Mouse (Mus musculus) stomach, postnatal 0 days (tissue): ENCODE data around the gene Llph.

Experiments used
- CTCF ChIP-seq: IDR thresholded peaks from 2 replicates; pipeline ENCODE4 v1.5.1; 2016; ENCODE audit warnings: antibody characterized with exemption, low read depth, mild to moderate bottlenecking, moderate library complexity
- EP300 ChIP-seq: optimal IDR thresholded peaks from 2 replicates; pipeline ENCODE3; 2016; ENCODE audit warnings: antibody characterized with exemption

DNA sequence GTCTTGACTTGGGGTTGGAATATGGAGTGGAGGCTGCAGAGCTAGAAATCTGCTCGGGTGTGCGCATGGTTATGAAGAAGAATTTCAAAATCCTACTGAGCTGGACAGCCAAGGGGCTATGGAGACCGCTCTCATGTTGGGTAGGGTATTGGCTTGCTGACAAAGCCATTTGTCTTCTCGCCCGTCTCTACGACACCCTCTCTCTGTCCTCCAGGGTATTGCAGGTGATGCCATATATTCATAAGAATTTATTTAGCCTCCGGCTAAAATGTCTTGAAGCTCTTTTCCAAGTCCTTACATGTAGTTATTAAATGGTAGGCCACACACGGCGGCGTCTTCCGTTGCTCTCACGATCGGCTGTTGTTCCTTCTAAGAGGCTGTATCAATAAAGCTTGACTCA lies 43.1 kb downstream of the Llph start:
- TF ChIP-seq CTCF (peak; percentile 21; the same call in 1 of the 2 replicates), EP300 (no peak)
